Comparison of ENCODE assay signal across 18 mouse cellular contexts in genomic region chr12:12595399-12595798, GRCm38 (mm10).
DNase-seq lines count a peak whose midpoint lies in the region; ATAC-seq and TF ChIP-seq lines count a peak whose summit lies in the region.
"Had no signal": no experiment of that assay in that cellular context is flagged by ENCODE, and none has a peak within 500 bp of the region (broad histone marks: within the 10 kb centered on the region; RNA-seq: fewer than 3 reads in every experiment).

No protein-coding gene starts in this region.

- TF ChIP-seq CTCF in layer of hippocampus, adult 2 months (conservative IDR thresholded peaks at IDR 0.05), result peak; percentile 68

- WGBS in heart, embryonic 13.5 days, result 79% methylated on average over 3 of the region's 3 CpGs

- no peak overlapping the region for H3K4me3 ChIP-seq in heart, embryonic 13.5 days
- H3K4me3 ChIP-seq in layer of hippocampus, adult 2 months, result no peak overlapping the region
- H3K4me3 ChIP-seq: embryonic facial prominence, embryonic 10.5 days; forebrain, embryonic 13.5 days; neural tube, embryonic 12.5 days; stomach, embryonic 15.5 days had no signal

- no peaks in the 10 kb centered on the region for H3K9me3 ChIP-seq in heart, embryonic 13.5 days
- H3K9me3 ChIP-seq: embryonic facial prominence, embryonic 10.5 days; forebrain, embryonic 13.5 days; neural tube, embryonic 12.5 days; stomach, embryonic 15.5 days had no signal

- H3K27ac ChIP-seq in heart, embryonic 13.5 days (replicated peaks), result peak overlapping the region; percentile 64
- no peak overlapping the region for H3K27ac ChIP-seq in layer of hippocampus, adult 2 months
- H3K27ac ChIP-seq: embryonic facial prominence, embryonic 10.5 days; forebrain, embryonic 13.5 days; hindbrain, embryonic 14.5 days; neural tube, embryonic 12.5 days; stomach, embryonic 15.5 days had no signal

- peaks cover 35% of the 10 kb centered on the region for H3K4me1 ChIP-seq in heart, embryonic 13.5 days
- H3K4me1 ChIP-seq: stomach, embryonic 15.5 days had no signal

- no peak overlapping the region for H3K9ac ChIP-seq in heart, embryonic 13.5 days
- H3K9ac ChIP-seq: forebrain, embryonic 13.5 days; hindbrain, embryonic 14.5 days; neural tube, embryonic 12.5 days; stomach, embryonic 15.5 days had no signal

- ATAC-seq in heart, embryonic 13.5 days (ENCODE audit: extremely low read depth, insufficient number of reproducible peaks, low FRiP score, low TSS enrichment), result no peak
- ATAC-seq in granulocyte monocyte progenitor cell, adult 5-6 weeks (replicated peaks; ENCODE audit: poor library complexity, severe bottlenecking), result peak; percentile 38; the same call in 1 of the 2 replicates
- ATAC-seq: forebrain, embryonic 13.5 days had no signal

- intact Hi-C loops in heart, postnatal 14 days (cut with DNase I), result no loop called here

- no peak for DNase-seq in heart, postnatal 14 days
- no peak for DNase-seq in layer of hippocampus, adult 2 months (ENCODE audit: low spot score in 2 of 2)
- no peak for DNase-seq in layer of hippocampus, postnatal 14 days (ENCODE audit: low spot score in 2 of 2)
- DNase-seq in ES-CJ7 (ENCODE audit: low read depth, low spot score) (peak; percentile 22), MN1 (ENCODE audit: low spot score) (no peak)
- DNase-seq in c-Kit-positive CD71-positive TER-119-positive erythroid progenitor cells, embryonic 14.5 days (ENCODE audit: low spot score), result no peak
- DNase-seq: cerebellum, postnatal 10 days; gastrocnemius, postnatal 36 days; kidney, adult 11 months; kidney, postnatal 10 days; layer of hippocampus, adult 9-11 months had no signal

- H3K4me2 ChIP-seq in heart, embryonic 13.5 days, result no peak overlapping the region
- H3K4me2 ChIP-seq: forebrain, embryonic 13.5 days; hindbrain, embryonic 14.5 days; neural tube, embryonic 12.5 days; stomach, embryonic 15.5 days had no signal

- no peaks in the 10 kb centered on the region for H3K27me3 ChIP-seq in heart, embryonic 13.5 days (replicated peaks)
- H3K27me3 ChIP-seq: forebrain, embryonic 13.5 days; neural tube, embryonic 12.5 days; stomach, embryonic 15.5 days had no signal

- no peaks in the 10 kb centered on the region for H3K36me3 ChIP-seq in heart, embryonic 13.5 days
- H3K36me3 ChIP-seq: embryonic facial prominence, embryonic 10.5 days; neural tube, embryonic 12.5 days; stomach, embryonic 15.5 days had no signal
